Mouse (Mus musculus) liver, postnatal 0 days (tissue): Measurements from ENCODE around the gene Spata16.
"Not testable (repeated sequence)": the region's sequence is repeated elsewhere in the genome, so short reads cannot be mapped to it uniquely, and the experiment has no call there.

Experiments
- CTCF ChIP-seq: sonication (generic); IDR thresholded peaks from 2 replicates; pipeline ENCODE4 v1.5.1; 2016; ENCODE audit warnings: antibody characterized with exemption, low read depth
- EP300 ChIP-seq: IDR thresholded peaks from 2 replicates; pipeline ENCODE4 v1.6.1; 2016; ENCODE audit warnings: antibody characterized with exemption, low read depth, mild to moderate bottlenecking

- TF ChIP-seq EP300, CTCF: not testable (repeated sequence)
These were observed 72.1 kb downstream of the Spata16 start for GRCm38 (mm10) chr3:26709492-26709891.
